Mouse (Mus musculus) fat pad, adult 2 months (tissue): ENCODE results near the gene Dbil5.

Experiments
- DNase-seq: peaks from one replicate; pipeline ENCODE4 v3.0.0-alpha.2; 2011; ENCODE audit warnings: low read depth, low spot score; ENCODE audit errors: extremely low read depth

Dbil5 gene

DNA sequence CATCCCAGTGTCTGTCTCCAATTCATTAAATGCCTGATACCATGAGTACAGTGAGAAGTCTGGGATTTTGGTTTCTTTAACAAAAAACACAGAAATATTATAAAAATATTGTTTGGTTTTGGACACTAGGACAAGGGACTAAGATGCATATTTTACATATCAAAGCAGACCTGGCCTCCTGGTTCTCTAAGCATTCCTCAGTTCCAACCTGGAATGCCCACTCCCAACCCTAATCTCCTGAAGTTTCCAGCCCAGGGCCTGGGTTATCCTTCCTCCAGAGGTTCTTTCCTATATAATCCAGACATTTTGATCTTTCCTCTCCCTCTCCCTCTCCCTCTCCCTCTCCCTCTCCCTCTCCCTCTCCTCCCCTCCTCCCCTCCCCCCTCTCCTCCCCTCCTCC lies 7.6 kb downstream of the Dbil5 start:
- DNase-seq = no peak

DNA sequence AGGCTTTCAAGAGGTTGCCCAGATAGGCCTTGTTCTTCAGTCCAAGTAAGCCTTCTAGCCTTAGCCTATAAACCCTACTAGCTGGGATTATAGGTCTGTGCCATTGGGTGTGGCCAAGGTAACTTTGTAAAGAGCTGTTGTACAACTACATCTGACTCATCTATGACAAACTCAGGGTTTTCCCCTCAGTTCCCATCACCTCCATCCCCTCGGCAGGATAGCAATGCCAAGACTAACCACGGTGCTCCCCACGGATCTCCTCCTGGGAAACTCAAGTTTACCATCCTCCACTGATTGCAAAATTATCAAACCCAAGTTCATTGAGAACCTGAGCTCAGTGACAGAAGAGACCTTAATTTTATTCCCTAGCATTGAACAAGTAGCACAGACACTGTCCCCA lies 18.7 kb downstream of the Dbil5 start:
- DNase-seq = no peak

DNA sequence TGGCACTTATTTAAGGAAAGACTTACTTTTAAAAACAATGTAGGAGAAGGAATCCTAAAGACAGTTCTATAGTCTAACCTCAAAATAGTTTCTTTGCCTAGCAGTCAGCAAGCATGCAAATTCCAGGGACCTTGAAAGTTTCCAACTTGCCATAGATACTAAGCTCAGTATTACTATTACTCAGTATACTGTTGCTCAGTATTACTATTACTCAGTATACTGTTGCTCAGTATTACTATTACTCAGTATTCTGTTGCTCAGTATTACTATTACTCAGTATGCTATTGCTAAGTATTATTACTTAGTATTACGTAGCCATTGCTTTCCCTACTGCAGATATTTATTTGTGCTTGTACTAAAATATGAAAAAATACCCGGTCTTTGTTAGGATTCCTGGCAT lies 22.3 kb downstream of the Dbil5 start:
- DNase-seq = no peak

DNA sequence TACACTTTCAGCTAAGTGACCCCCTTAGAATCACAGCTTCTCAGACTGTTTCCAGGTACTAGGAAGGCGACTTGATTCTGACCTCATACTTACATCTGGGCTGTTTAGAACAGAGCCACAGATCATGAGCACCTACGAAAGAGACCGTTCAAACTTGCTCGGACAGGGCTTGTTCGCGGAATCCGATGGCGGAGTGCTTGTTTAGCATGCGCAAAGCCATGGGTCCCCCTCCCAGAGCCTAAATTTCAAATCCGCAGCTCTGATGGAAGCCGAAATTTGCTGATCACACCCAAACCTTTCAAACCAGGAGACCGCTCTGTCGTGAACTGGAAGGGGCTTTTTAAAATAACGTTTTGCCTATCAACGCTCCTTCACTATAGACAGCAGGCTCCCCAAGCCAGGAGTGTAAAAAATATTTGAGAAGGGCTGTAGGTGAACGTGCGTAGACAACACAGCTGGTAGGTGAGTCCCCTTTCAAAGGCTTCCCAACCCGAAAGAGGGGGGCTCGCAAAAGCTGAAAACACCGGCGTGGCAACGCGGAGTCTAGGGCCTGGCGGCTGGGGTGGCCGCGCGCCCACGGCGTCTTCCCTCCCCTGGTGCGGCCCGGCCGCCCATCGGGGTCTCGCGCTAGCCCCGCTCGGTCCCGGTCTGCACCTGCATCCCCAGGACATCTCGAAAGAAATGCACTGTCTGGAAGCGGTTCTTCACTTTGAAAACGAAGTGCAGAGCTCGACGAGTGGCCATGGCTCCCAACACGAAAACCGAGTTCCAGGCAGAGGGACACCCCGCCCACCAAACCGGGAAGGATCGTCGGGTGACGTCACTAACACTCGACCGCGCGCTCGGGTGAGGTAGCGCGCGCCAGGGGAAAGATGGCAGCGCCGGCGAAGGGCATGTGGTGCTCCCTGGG lies 25.7 kb downstream of the Dbil5 start, which contains the start of the genes Mrm3 and Glod4:
Mrm3 (plus strand) TSS at position 815 of the 910 bp plus-strand sequence.
Glod4 (minus strand) TSS at position 825 of the 910 bp plus-strand sequence.
- DNase-seq = no peak

DNA sequence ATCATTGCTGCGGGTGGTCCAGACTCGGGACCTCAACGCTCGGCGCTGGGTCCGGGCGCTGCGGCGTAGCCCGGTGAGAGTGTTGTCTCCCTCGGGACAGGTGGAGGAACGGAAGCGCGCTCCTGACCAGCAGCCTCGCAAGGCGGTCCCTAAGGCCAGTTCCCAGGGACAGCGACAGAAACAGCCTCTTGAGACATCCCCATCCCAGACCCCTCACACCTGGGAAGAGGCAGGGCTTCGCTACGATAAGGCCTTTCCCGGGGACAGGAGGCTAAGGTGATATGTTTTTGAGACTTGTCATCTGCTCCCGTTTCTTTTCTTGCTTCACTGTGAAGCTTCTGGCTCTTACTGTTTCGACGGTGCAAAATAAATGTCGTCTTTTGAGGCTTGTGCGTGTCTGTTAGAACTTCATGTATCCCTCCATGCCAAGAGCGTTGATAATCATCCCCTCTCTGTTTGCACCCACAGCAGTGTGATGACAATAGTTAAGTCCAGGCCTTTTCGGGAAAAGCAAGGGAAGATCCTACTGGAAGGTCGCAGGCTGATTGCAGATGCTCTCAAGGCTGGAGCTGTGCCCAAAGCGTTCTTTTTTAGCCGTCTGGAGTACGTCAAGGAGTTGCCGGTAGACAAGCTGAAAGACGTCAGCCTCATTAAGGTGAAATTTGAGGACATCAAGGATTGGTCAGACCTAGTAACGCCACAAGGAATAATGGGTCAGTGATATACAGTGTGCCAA lies 26.6 kb downstream of the Dbil5 start:
- no peak for DNase-seq

DNA sequence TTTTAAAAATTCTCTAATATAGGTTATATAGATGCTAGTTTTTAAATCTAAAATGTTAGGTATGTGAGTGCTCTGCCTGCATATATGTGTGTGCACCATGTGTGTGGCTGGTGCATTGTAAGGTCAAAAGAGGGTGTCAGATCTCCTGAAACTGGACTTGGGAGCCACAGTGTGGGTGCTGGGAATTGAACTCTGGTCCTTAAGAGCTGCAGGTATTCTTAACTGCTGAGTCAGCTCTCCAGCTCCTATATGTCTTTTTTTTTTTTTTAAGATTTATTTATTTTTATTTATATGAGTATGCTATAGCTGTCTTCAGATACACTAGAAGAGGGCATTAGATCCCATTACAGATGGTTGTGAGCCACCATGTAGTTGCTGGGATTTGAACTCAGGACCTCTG lies 29.0 kb downstream of the Dbil5 start:
- DNase-seq = no peak

DNA sequence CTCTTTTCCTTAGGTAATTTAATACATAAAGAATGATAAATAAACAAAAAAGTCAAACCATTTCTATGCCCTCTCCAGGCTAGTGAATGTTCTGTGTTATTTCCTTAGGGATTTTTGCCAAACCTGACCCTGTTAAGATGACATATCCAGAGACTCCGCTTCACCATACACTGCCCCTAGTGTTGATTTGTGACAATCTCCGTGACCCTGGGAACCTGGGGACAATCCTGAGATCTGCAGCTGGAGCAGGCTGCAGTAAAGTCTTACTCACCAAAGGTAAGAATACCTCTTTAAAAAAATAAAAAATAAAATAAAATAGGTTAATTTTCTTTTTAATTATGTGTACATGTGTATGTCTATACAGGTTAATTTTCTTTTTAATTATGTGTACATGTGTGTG lies 29.8 kb downstream of the Dbil5 start:
- no peak for DNase-seq

DNA sequence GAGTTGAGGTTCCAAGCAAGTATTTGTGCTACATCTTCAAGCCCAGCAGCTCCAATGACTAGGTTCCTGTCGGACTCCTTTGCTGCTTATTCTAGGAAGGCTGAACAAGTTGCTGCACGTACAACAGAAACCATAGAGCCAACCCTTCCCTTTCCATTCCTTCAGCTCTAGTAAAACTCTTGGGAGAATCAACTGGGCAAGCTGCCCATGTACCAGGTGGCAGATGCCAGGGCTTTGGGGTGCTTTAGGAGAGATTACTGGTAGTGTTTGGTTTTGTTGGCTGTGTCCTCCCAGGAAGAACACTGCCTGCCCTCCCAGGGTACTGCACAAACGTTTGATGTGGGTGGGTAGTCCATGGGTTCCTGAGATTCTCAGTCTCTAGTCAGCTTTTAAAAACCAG lies 34.6 kb downstream of the Dbil5 start:
- peak; percentile 80 for DNase-seq

DNA sequence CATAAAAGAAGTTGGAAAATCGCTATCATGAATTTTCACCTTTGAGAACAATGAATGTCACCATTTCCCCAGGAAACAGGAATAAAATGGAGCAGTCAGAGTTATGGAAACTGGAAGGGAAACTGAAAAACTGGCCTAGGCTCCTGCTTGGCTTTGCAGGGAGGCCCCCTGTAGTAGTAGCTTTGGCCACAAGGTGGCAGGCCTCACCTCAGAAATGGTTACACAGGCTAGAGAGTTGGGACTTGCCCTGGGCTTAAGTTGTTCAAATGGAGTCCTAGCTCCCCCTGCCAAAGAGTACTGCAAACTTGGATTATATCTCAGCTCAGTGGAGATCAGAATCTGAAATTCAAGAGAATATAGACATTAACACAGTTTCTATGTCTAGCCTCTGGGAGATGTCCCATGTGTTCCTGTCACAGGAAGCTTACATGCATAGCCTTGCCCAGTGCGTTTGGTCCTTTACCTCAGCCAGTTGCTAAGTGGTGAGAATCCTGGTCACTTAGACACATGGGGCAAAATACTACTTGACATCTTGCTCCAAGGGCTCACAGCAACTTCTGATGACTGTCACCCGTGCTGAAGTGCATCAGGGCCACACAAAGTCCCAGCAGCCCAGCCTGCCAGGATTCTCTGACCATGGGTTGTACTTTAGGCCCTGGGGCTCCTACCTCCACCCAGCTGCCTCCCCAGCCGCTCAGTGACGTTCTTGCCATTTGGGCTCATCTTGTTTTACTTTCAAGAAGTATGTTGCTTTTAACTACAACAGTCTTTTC lies 35.9 kb downstream of the Dbil5 start:
- no peak for DNase-seq

DNA sequence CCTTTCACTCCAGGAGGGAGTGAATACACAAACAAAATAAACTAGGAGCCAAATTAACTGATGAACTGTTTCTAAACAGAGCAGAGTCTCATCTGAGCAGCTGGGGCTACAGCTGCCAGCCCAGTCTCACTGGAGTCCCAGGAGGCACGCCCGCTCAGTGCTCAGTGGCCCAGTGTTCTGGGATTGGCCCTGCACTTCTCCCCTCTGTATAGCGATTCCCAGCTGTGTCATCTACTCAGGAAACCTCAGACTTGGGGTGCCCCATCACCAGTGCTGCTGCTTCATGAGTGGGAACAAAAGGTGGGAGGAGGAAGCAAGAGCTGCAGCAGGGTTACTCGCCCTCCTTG lies 36.5 kb downstream of the Dbil5 start:
- no peak for DNase-seq

DNA sequence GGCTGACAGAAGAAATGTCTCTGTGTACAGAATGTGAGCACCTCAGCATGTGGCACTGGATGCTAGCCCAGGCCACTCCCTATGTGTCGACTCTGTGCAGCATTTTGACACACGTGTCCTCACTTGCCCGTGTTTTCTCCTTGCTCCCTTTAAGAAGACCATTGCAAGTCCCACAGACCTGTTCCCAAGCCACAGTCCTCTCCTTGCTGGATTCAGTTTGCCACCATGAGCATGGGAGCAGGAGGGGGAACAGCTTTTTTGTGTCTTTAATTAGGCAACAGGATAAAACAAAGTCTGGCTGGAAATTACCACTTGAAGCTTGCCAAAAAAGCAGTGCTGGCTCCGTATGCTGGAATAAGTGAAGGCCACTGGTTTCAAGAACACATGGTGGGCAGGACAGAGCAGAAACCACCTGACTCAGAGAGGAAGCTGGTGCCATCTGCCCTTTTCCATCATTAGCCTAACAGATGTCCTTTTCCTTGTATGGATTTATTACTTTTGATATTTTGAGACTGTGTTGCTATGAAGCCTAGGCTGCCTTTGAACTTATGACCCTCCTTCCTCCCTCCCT lies 38.1 kb downstream of the Dbil5 start:
- DNase-seq = no peak

DNA sequence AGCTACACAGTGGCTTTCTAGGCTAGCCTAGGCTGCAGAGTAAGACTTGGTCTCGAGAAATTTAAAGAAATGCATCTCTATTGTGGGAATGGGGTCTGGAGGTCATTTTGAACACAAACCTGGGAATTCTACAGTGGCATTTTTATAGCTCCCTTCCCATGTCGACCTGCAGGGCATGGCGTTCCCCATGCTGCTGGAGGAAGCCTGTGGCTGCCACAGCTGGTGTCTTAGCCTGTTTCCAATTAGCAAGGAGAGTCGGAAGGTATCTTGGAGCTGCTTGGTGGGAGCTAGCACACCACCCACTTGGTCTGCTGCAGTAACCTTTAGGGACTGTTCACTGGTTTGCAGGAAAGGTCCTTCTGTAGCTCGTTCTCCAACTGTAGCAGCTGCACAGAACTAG lies 38.7 kb downstream of the Dbil5 start:
- DNase-seq = no peak

DNA sequence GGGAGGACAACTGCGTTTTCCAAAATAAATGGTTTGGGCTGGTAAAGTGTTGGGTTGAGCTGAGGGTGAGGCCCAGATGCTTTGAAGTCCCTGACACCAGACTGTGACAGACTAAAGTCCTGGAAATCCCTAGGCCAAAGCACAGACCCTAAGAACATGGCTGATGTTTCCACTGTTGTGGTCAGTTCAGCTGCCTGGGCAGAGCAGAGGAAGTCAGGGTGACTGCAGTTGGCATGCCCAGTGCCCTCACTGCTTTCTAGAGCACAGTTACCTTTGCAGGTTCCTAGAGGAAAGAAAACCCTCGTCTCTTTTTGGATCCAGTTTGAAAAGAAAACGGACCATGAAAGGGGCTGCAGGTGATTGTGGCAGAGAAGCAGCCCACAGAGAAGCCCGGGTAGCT lies 40.0 kb downstream of the Dbil5 start:
- no peak for DNase-seq

DNA sequence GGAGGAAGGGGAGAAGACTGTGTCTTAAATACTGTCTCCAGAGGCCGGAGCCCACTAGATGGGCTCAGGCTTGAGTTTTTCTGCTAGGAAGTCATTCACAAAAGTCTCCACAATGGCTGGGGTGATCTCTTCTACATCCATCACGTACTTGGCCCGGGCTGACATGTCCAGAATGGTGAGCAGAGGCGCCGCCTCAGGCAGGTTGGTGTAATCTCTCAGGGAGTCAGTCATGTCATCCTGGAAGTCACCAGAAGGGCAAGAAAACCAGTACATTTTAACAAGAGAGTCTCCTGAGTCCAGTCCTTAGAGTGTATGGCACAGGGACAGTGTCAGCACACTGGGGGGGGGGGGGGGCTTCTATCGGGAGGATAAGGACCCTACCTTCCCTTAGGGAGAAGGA lies 41.1 kb downstream of the Dbil5 start:
- no peak for DNase-seq

DNA sequence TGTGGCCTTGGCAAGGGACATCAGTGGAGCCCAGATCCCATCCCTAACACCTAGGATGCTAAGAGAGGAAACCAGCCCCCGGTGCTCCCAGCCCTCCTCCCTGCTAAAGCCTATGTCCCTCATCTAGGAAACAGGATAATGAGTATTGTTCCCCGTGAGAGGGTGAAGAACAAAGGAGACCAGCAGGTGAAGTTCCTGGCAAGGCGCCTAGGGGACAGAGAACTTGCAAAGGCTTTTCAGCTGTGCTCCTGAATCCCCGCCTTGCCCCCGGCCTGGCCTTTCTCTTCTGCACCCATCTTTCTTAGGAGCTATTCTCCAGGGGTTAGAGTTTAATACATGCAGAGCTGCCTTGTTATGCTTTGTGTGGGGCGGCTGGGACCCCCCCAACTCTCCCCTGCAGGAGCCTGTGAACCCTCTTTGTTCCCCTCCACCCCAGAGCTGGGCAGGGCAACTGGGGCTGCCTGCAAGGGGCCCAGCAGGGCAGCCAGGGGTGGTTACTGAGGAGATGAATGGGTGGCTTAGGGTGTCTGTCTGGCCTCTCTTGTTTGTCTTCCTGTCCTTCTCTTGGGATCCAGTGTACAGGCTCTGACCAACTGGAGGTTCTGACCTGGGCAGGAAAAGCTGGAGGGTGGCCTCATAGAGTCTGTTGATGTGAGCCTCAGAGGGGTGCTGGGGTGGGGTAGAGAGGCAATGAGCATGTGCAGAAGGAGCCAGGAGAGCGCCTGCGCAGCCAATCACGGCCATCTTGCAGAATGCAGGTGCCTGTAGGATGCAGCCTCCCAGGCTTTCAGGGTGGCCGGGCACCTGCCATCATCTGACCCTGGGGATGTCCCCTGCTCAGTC lies 43.0 kb downstream of the Dbil5 start:
- no peak for DNase-seq

DNA sequence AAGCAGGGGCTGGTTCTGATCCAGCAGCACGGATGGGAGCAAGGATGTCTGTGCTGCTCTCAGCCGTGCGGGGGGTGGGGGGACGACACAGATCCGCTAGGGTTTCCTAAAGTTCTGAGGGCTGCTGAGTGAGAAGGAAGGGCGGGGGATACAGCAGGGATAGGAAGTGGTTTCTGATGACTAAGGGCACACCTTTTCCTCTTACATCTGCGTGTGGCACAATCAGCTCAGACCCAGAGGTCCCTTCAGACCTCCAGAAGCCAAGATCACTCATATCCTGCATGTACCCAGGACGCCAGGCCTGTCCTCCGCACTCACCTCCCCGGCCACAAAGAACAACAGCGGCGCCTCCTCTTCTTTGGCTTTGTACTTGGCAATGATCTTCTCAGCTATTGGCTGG lies 43.8 kb downstream of the Dbil5 start:
- DNase-seq = no peak

DNA sequence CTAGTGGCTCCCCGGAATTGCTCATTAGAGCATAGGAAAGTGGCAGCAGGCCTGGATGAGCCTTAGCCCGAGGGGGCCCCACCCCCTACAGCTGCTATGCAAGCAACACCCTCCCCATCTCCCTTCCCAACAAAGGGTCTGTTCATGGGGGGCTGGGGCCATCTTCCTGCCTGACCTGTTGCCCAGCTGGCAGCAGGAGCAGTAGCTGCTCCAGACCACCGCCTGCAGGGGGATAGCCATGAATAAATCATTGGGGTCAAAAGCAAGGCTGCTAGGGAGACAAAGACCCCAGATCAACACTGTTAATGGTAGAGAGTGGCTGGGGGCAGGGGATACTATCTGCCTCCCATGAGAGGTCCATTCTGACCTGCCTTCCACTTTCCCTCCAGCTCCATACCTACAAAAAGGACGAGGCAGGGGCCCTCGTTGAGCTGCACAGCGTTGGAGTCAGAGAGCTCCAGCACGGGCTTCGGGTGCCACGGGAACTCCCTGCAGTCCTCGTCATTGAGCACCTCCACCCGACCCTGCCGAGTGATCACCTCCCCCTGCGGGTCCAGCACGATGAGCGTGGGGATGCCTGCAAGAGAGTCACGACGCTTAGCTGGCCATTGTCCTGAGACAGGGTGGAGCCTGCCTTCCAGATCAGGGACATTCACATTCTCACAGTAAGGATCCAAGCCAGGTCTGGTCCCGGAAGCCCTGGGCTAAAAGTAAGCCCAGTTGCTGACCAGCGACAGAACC lies 45.4 kb downstream of the Dbil5 start:
- DNase-seq = no peak

DNA sequence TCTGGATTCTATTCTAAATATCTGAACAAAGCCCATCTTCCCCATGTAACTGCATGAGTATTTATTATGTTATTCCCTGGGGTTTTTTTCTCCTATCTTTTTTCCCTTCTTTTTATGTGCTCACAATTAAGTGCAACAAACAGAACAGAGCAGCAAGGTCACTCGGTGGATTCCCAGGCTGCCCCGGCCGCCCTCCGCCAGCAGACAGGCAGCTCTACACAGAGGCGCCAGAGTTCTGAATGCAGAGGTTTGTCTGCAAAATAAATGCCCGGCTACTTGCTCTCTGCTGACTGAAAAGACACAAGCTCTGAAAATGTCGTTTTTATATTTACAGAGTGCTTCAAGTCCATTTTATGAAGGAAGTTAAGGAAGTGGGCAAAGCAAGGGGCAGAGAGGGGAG lies 50.1 kb downstream of the Dbil5 start:
- DNase-seq = no peak

DNA sequence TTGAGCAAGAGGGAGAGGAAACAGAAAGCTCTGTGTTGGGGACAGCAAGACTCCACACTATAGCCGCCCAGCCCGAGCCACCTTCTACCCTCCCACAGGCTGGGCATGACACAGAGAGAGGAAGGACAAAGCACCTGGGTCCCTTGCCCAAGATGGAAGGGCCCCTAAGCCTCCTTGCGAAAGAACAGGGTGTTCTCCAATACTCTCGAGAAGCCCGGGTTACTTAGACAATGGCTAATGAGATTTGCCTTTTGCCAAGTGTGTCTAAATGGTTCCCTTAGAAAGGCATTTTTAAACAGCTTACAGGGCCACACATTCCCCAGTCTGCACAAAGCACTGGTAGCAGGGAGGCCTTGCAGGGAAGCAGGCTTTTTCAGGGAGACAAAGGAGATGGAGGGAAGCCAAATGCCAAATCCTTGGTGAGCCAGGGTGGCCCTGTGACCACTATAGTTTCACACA lies 50.6 kb downstream of the Dbil5 start:
- DNase-seq = peak; percentile 85
